Mouse (Mus musculus) layer of hippocampus, adult 18-20 months (tissue): ENCODE measurements around the gene Rtf2. TPM values are rescaled to one million over a fixed set of nuclear protein-coding genes. Genes with fewer than 3 reads are reported as not detected.

Experiments used
- DNase-seq, 2 experiments: peaks; one replicate each; pipeline ENCODE4 v3.0.0; 2022; ENCODE audit warnings: low spot score in 2 of 2
- total RNA-seq, 2 experiments: library from RNA; stranded (reverse); gene quantifications; 2 replicates each; pipeline ENCODE4 v1.2.3; 2021

Gene Rtf2
- total RNA-seq, 2 experiments from 2014 or later, result 67.7 to 72.2 TPM

DNA sequence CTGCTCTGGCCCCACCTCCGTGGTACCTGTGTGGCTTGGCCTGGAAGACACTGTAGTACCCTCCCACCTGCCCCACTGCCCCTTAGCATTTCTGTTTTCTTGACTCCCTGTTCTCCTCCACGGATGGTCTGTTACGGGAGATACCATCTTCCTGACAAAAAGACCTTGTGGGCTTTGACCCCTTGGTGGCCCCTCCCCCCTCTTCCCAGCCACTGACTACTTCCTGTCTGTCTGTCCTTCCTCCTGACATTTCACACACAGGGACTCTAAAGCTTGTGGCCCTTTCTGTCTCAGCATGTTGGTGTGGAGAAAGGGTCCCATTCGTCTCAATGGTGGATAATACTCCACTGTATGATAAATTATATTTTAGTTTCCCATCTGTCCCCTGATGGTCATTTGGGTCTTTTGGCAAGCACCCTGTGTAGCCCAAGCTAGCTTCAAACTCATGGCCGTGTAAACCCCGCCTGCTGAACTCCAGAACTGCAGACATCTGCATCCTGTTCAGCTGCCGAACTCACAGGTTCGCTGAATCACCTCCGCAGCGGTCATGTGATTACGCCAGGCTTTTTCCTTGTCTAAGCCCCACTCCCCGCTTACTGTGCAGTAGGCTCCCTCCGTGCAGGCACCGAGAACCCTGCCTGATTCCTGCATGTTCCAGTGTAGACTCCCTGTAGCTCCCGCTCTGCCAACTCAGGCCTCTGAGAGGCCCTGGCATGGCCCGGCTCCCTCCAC is 41.5 kb downstream of the Rtf2 start:
- no peak for DNase-seq

DNA sequence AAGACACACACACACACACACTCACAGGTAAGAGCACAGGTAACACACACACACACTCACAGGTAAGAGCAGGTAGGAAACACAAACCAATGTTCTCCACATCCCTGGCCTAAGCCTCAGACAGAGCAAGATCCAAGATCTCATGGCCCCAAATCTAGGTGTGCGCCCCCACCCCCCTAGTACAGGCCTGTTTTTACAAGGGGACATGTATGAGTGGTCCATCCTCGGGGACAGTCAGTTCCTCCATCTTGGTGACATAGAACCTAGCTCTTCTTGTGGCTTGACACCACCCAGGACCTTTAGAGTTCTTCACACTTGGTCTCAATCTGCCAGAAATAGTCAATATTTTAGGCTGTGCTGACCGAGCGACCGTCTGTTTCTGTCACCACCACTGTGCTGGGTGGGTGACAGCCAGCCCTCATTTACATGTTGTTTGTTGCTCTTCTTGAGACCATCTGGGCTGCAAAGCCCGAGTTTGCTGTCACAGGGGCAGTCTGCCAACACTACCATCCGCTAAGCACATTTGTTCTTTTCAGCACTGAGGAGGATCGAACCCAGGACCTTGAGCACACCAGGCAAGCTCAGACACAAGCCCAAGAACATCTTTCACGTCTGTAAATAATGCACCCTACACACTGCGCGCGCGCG is 43.5 kb downstream of the Rtf2 start:
- peak; percentile 15 to 66 for DNase-seq

DNA sequence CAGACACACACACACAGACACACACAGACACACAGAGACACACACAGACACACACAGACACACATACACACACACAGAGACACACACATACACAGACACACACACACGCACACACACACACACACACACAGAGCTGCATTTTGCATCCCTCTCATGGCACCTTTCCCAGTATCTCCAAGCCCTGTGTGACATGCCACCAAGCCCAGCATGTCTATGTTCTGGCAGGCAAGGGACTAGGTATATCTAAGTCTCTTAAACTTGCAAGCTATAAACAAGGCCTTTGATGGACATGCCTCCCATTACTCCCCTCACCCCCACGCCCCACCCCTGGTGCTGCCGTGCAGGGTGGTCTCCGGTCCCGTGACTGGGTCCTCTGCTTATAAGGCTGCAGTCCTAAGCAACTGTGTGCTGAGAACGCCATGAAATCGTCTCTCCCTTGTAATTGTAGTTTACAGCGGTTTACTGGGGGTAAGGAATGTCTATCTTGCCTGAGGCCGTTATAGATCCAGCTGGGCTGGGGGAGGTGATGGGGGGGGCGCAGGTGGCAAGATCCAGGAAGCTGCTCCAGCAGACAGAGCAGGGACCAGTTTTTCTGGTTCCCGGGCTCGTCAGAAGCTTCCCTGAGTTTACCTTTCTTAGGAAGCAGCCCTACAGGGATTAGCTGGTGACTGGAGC is 44.5 kb downstream of the Rtf2 start:
- DNase-seq, result no peak

DNA sequence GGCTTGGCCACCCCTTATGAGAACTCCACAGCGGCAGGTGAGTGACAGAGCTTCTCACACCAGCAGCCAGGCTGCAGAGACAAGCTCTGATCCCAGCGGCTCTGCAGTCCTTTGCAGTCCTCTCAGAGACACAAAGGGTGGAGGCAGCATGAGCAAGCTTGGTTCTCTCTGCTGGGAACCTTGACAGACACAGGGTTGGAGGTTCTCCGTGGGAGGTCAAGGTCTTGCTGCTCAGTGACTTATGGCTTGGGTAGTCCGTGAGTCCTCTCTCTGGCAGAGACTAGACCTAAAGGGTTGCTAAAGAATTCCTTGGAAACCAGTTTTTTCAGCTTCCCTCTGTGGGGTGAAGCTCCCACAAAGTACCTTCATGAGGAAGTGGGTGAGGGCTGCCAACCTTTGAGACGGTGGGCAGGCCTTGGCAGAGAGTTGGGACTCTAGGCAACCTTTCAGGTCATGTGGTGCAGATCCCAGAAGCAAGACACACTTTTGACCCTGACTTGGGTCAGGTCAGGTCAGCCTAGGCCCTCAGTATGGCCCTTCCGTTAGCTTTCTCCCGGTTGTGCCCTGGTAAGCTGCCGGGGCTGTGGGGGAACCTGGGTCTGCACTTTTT is 56.5 kb downstream of the Rtf2 start:
- DNase-seq, result no peak

DNA sequence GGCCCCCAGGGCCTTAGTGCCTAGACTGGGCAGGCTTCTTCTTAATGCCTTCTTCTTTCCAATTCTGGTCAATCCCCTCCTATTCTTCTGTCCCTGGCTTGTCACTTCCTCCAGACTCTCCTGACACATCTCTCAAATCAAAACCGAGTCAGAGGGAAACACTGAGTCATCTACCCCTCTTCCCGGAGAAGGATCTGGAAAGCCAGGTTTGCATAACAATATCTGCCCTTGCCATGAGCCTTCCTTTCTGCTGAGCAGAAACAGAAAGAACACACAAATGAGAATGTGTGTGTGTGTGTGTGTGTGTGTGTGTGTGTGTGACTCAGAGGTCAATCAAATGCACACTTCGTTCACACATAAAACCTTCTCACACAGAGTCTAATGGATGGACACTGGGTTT is 58.5 kb downstream of the Rtf2 start:
- no peak for DNase-seq

DNA sequence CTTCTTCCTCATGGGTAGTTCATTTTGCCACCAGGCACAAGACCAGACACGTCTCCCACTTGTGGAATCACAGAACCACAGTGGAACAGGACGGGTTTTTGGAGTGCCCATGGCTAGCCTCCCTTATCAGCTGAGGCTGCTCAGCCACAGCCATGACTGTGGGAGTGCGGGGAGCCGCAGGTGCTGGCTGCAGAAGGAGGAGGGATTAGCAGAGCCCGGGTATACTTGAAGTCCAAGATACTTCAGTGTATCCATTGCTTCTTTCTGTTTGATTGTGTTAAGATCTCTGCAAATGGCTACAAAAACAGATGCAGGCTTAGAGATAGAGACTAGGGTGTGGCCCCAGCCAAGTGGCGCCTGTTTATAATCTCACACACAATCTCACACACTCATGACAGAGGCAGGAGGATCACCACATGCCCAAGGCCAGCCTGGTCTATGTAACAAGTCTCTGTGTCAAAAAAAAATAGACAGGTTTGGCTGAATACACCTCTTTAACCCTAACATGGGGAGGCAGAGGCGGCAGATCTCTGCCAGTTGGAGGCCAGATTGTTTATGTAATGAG is 60.5 kb downstream of the Rtf2 start:
- DNase-seq, result no peak

DNA sequence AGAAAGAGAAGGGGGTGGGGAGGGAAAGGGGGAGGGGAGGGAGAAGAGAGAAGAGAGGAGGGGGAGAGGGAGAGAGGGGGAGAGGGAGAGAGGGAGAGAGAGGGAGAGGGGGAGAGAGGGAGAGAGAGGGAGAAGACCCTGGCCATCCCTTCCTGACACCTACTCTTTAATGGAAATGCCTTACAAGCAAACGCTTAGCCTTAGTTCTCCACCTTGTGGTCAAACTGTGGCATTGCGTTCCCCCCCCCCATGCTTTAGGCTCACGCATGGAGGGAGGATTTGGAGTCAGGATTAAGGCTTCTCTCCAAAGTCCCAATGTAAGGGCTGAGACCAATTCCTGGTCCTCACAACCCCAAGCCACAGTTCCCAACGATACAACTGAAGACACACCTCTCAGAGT is 61.0 kb downstream of the Rtf2 start:
- DNase-seq, result peak in 1 of 2 experiments; percentile 9

DNA sequence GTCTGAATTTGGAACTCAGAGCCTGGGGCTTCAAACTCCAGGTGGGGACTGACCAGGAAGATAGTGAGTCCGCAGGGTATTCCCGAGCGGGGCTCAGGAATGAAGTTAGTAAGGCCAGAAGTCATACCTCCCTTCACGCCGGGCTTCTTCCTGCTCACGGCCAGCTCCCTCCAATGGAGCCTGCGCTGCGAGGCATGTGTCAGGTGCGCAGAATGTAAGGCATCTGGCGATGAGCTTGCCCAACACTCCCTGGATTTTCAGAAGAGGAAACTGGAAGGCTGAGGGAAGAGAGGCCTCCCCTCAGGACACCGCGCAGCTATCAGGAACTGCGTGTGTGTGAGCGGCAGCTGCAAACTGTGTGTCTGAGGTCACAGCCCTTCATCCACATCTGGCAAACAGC is 61.8 kb downstream of the Rtf2 start:
- no peak for DNase-seq

DNA sequence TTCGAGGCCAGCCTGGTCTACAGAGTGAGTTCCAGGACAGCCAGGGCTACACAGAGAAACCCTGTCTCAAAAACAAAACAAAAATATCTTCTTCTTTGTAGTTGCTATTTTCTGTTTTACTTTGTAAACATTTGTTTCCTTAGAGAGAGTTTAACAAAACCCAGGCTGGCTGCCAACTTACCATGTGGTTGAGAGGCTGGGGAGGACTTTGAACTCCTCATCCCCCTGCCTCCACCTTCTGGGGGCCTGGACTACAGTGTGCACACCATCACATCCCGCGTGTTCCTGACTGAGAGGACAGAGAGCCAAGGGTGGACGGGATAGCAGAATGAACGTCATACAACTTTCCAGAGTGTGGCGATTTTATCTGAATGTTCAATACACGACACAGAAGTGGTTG is 65.8 kb downstream of the Rtf2 start:
- no peak for DNase-seq

DNA sequence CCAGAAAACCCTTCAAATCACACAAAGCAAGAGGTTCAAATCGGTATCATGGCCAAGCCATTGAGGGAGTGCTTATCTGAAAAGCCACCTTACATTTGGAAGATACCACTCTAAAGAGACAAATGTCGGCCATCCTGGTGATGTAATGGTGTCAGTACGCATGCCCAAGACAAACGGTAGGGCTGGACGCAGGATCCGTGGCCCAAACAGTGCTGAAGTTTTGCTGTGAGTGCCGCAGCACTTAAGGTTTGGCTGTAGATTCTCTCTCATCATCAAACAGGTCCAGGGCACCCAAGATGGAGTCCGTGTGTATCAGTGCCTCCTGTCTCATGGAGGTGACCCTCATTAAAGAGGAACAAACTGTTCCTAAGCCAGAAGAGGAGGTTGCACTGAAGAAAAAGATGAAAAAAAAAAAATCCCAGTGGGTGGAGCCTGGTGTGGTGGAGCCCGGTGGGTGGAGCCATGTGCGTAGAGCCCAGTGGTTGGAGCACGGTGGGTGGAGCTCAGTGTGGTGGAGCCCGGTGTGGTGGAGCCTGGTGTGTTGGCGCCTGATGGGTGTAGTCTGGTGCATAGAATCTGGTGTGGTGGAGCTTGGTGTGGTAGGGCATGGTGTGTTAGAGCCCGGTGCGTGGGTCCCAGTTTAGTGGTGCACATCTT is 69.8 kb downstream of the Rtf2 start:
- no peak for DNase-seq

DNA sequence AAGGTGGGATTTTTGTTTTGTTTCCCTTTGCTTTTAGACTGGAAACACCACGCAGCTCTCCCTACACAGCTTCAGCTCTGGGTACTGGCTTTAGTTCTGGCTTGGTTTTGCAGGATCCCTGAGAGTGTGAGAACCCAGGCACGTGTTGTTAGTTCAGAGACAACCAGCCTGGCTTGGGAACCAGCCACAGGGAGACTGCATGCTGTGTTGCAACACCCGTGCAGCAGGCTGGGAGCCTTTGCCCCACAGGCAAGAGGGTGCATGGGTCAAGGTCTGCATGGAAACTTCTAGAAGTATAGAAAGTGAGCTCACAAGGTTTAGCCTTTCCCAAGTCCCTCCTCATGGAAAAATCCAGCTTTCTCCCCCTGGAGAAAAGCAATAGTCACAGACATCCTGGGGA is 70.5 kb downstream of the Rtf2 start:
- no peak for DNase-seq

DNA sequence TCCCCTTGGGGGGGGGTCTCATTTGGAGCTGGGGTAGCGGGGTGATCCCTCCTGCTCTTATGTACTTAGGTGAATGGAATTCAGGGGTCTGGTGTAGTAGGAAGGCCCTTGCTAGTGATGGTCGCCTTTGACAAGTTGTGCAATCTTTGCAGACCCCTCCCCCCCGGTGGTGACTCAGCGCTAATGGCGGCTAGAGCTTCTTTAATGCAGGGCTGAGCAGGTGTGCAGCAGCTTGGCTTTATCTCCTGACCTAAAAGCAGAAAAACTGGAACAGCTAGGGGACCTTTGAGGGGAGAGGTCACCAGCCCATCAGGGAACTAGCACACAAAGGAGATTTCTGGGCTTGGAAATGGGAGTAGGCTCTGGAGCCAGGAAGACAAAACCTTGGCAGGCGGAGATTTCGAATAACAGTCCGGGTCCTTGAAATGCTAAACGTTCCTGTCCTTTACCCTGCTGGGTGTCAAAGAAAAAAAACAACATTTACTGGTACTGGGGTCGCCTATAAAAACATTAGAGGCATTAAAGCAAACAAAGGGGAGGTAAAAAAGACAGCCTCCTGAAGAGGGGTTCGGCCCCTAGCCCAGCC is 76.1 kb downstream of the Rtf2 start:
- DNase-seq, result no peak

Other genes starting within 250 kb of the Rtf2 start
- gene Mc3r, start 192.1 kb upstream of the Rtf2 start, total RNA-seq, result under 1 TPM; 0.22 to 0.28 TPM
- 10 to 100 TPM; 22.8 to 23.1 TPM for gene Fam210b, start 95.0 kb upstream of the Rtf2 start, total RNA-seq
- 1 to 10 TPM; 1.4 to 1.7 TPM for gene Aurka, start 70.0 kb upstream of the Rtf2 start, total RNA-seq
- gene Cstf1, start 69.9 kb upstream of the Rtf2 start, total RNA-seq, result 10 to 100 TPM; 25.5 to 26.9 TPM
- under 1 TPM; 0.18 to 0.22 TPM for gene Cass4, start 46.8 kb upstream of the Rtf2 start, total RNA-seq
- not detected for gene Gcnt7, start 18.0 kb downstream of the Rtf2 start, total RNA-seq
- gene Fam209, start 32.0 kb downstream of the Rtf2 start, total RNA-seq, result under 1 TPM in 1 of 2 experiments, not detected in 1; 0.50 TPM
- gene Tfap2c, start 109.0 kb downstream of the Rtf2 start, total RNA-seq, result not detected